Mouse (Mus musculus) hindbrain, embryonic 13.5 days (tissue): ENCODE results near the gene Wscd2. TPM values are rescaled to one million over a fixed set of nuclear protein-coding genes. Genes with fewer than 3 reads are reported as not detected.
A peak's percentile ranks its signal among the peaks of the same experiment; 100 is the strongest.

Experiments
- ATAC-seq: fragments of 200-750 bp; cut with Nextera tagmentation; 2 replicates; pipeline ENCODE4 v1.8.0; 2017; ENCODE audit warnings: moderate TSS enrichment; ENCODE audit not compliant: low FRiP score
- H3K27ac ChIP-seq: fragments of 300-500 bp; sonication (generic); 2 replicates; pipeline ENCODE4 v1.5.1; 2015; ENCODE audit warnings: inconsistent platforms, mild to moderate bottlenecking, moderate library complexity
- H3K27me3 ChIP-seq: fragments of 300-500 bp; sonication (generic); 2 replicates; pipeline ENCODE4 v1.6.1; 2015; ENCODE audit warnings: mild to moderate bottlenecking, inconsistent platforms
- H3K36me3 ChIP-seq: fragments of 300-500 bp; sonication (generic); 2 replicates; pipeline ENCODE4 v1.6.1; 2015; ENCODE audit warnings: mild to moderate bottlenecking, inconsistent platforms
- H3K4me1 ChIP-seq: fragments of 300-500 bp; sonication (generic); replicated peaks from 2 replicates; pipeline ENCODE4 v1.6.1; 2015; ENCODE audit warnings: inconsistent platforms
- H3K4me2 ChIP-seq: fragments of 300-500 bp; sonication (generic); 2 replicates; pipeline ENCODE4 v1.6.1; 2015; ENCODE audit warnings: inconsistent platforms, mild to moderate bottlenecking, moderate library complexity
- H3K4me3 ChIP-seq: fragments of 300-500 bp; sonication (generic); 2 replicates; pipeline ENCODE4 v1.5.1; 2015; ENCODE audit warnings: mild to moderate bottlenecking, inconsistent platforms
- H3K9ac ChIP-seq: fragments of 300-500 bp; sonication (generic); 2 replicates; pipeline ENCODE4 v1.6.1; 2015; ENCODE audit warnings: mild to moderate bottlenecking, inconsistent platforms
- H3K9me3 ChIP-seq: fragments of 300-500 bp; sonication (generic); 2 replicates; pipeline ENCODE4 v1.6.1; 2016; ENCODE audit warnings: inconsistent platforms
- WGBS: fragments of 180-500 bp; shearing (Covaris S2); methylation state at CpG from one replicate; pipeline ENCODE4 v1.1.7; 2015; 5-methylcytosine and 5-hydroxymethylcytosine counted together
- polyA plus RNA-seq: library from polyadenylated mRNA; unstranded; fragments of >200 nt; fragmentation: Nextera tagmentation; extraction: Ambion mirVana; gene quantifications from 2 replicates; pipeline ENCODE4 v1.2.1, GENCODE M21; 2015

Gene Wscd2
- polyA plus RNA-seq, 1 experiment from 2014 or later: 9.8 TPM

- H3K4me2 ChIP-seq: no peak overlapping the region
- H3K4me3 ChIP-seq: no peak overlapping the region
- peak overlapping the region; percentile 68 for H3K27ac ChIP-seq
- no peaks in the 10 kb centered on the region for H3K27me3 ChIP-seq
- H3K36me3 ChIP-seq: no peaks in the 10 kb centered on the region
- WGBS: 22% methylated on average over 10 of the region's 10 CpGs
- peaks cover 43% of the 10 kb centered on the region for H3K4me1 ChIP-seq
- no peaks in the 10 kb centered on the region for H3K9me3 ChIP-seq
- ATAC-seq: peak; percentile 83
- no peak overlapping the region for H3K9ac ChIP-seq
These were observed 52.8 kb downstream of the Wscd2 start for GRCm38 (mm10) chr5:113542885-113543476.

- ATAC-seq: no peak
- Histone ChIP-seq H3K9me3 (no peaks in the 10 kb centered on the region), H3K9ac (no peak overlapping the region), H3K27me3 (peaks cover 35% of the 10 kb centered on the region), H3K36me3 (no peaks in the 10 kb centered on the region), H3K4me3 (no peak overlapping the region), H3K4me1 (peaks cover 44% of the 10 kb centered on the region), H3K27ac (no peak overlapping the region), H3K4me2 (no peak overlapping the region)
- WGBS: 54% methylated on average over 14 of the region's 14 CpGs
These were observed 58.0 kb downstream of the Wscd2 start for GRCm38 (mm10) chr5:113547949-113548700.

GRCm38 (mm10) chr5:113550249-113550648 lies 60.1 kb downstream of the Wscd2 start:
- no peak overlapping the region for H3K27ac ChIP-seq
- no peak for ATAC-seq
- H3K27me3 ChIP-seq: peaks cover 42% of the 10 kb centered on the region
- no peak overlapping the region for H3K4me2 ChIP-seq
- H3K4me3 ChIP-seq: no peak overlapping the region
- H3K9me3 ChIP-seq: no peaks in the 10 kb centered on the region
- H3K4me1 ChIP-seq: peaks cover 46% of the 10 kb centered on the region
- WGBS: 74% methylated on average over 8 of the region's 8 CpGs
- H3K9ac ChIP-seq: no peak overlapping the region
- no peaks in the 10 kb centered on the region for H3K36me3 ChIP-seq

GRCm38 (mm10) chr5:113550759-113551158 lies 60.6 kb downstream of the Wscd2 start:
- ATAC-seq: no peak
- Histone ChIP-seq H3K9me3 (no peaks in the 10 kb centered on the region), H3K27ac (no peak overlapping the region), H3K4me1 (peaks cover 41% of the 10 kb centered on the region), H3K4me3 (no peak overlapping the region), H3K36me3 (no peaks in the 10 kb centered on the region), H3K27me3 (peaks cover 42% of the 10 kb centered on the region), H3K9ac (peak overlapping the region; percentile 29; the same call in 1 of the 2 replicates), H3K4me2 (no peak overlapping the region)
- WGBS: 34% methylated on average over 19 of the region's 19 CpGs

- H3K4me3 ChIP-seq: no peak overlapping the region
- peaks cover 42% of the 10 kb centered on the region for H3K27me3 ChIP-seq
- WGBS: 17% methylated on average over 9 of the region's 9 CpGs
- H3K36me3 ChIP-seq: no peaks in the 10 kb centered on the region
- H3K9me3 ChIP-seq: no peaks in the 10 kb centered on the region
- peak overlapping the region; percentile 76 for H3K27ac ChIP-seq
- no peak for ATAC-seq
- no peak overlapping the region for H3K4me2 ChIP-seq
- peaks cover 35% of the 10 kb centered on the region for H3K4me1 ChIP-seq
- H3K9ac ChIP-seq: no peak overlapping the region
These were observed 63.3 kb downstream of the Wscd2 start for GRCm38 (mm10) chr5:113553402-113553897.

- 46% methylated on average over 15 of the region's 15 CpGs for WGBS
These were observed 64.0 kb downstream of the Wscd2 start for GRCm38 (mm10) chr5:113554095-113554494.

GRCm38 (mm10) chr5:113554571-113554970 lies 64.4 kb downstream of the Wscd2 start:
- no peak for ATAC-seq
- Histone ChIP-seq H3K27me3 (peaks cover 39% of the 10 kb centered on the region), H3K9me3 (no peaks in the 10 kb centered on the region), H3K9ac (no peak overlapping the region), H3K4me2 (no peak overlapping the region), H3K27ac (peak overlapping the region; percentile 14; the same call in 1 of the 2 replicates), H3K4me3 (no peak overlapping the region), H3K4me1 (peaks cover 35% of the 10 kb centered on the region), H3K36me3 (no peaks in the 10 kb centered on the region)
- WGBS: 75% methylated on average over 2 of the region's 2 CpGs

More at GRCm38 (mm10) chr5:113554095-113554494, 64.0 kb downstream of the Wscd2 start:
- no peaks in the 10 kb centered on the region for H3K9me3 ChIP-seq
- H3K36me3 ChIP-seq: no peaks in the 10 kb centered on the region
- H3K9ac ChIP-seq: no peak overlapping the region
- peaks cover 35% of the 10 kb centered on the region for H3K4me1 ChIP-seq
- H3K4me3 ChIP-seq: no peak overlapping the region
- ATAC-seq: 0 out of 2 replicates have a peak, but pooled peaks have one; percentile 30
- H3K27ac ChIP-seq: peak overlapping the region; percentile 76; the same call in 1 of the 2 replicates
- H3K27me3 ChIP-seq: peaks cover 42% of the 10 kb centered on the region
- H3K4me2 ChIP-seq: no peak overlapping the region

- peaks cover 29% of the 10 kb centered on the region for H3K4me1 ChIP-seq
- no peak overlapping the region for H3K9ac ChIP-seq
- H3K27me3 ChIP-seq: peaks cover 29% of the 10 kb centered on the region
- H3K4me3 ChIP-seq: no peak overlapping the region
- no peaks in the 10 kb centered on the region; the same call in 1 of the 2 replicates for H3K36me3 ChIP-seq
- no peak overlapping the region for H3K27ac ChIP-seq
- ATAC-seq: no peak
- no peak overlapping the region for H3K4me2 ChIP-seq
- WGBS: 81% methylated on average over 2 of the region's 2 CpGs
- H3K9me3 ChIP-seq: no peaks in the 10 kb centered on the region
These were observed 65.6 kb downstream of the Wscd2 start for GRCm38 (mm10) chr5:113555684-113556083.

GRCm38 (mm10) chr5:113558065-113558464 lies 67.9 kb downstream of the Wscd2 start:
- 90% methylated on average over 8 of the region's 8 CpGs for WGBS
- ATAC-seq: no peak

GRCm38 (mm10) chr5:113559627-113560026 lies 69.5 kb downstream of the Wscd2 start:
- no peak for ATAC-seq
- Histone ChIP-seq H3K36me3 (no peaks in the 10 kb centered on the region; the same call in 1 of the 2 replicates), H3K27me3 (peaks cover 14% of the 10 kb centered on the region; the same call in 1 of the 2 replicates), H3K27ac (no peak overlapping the region), H3K9ac (no peak overlapping the region), H3K4me1 (peaks cover 4% of the 10 kb centered on the region), H3K4me3 (no peak overlapping the region), H3K9me3 (no peaks in the 10 kb centered on the region), H3K4me2 (no peak overlapping the region)
- WGBS: 77% methylated on average over 5 of the region's 5 CpGs

More at GRCm38 (mm10) chr5:113558065-113558464, 67.9 kb downstream of the Wscd2 start:
- Histone ChIP-seq H3K4me1 (peaks cover 19% of the 10 kb centered on the region), H3K4me2 (no peak overlapping the region), H3K9me3 (no peaks in the 10 kb centered on the region), H3K27ac (no peak overlapping the region), H3K4me3 (no peak overlapping the region), H3K36me3 (no peaks in the 10 kb centered on the region; the same call in 1 of the 2 replicates), H3K9ac (no peak overlapping the region), H3K27me3 (peaks cover 16% of the 10 kb centered on the region; the same call in 1 of the 2 replicates)

GRCm38 (mm10) chr5:113564463-113564862 lies 74.3 kb downstream of the Wscd2 start:
- Histone ChIP-seq H3K27ac (no peak overlapping the region), H3K9me3 (no peaks in the 10 kb centered on the region), H3K36me3 (no peaks in the 10 kb centered on the region; the same call in 1 of the 2 replicates), H3K4me3 (no peak overlapping the region), H3K4me2 (no peak overlapping the region), H3K9ac (no peak overlapping the region), H3K4me1 (0 out of 2 replicates have a peak, but pooled peaks cover 4% of the 10 kb centered on the region), H3K27me3 (0 out of 2 replicates have a peak, but pooled peaks cover 11% of the 10 kb centered on the region)
- WGBS: 29% methylated on average over 4 of the region's 4 CpGs
- ATAC-seq: no peak

- Histone ChIP-seq H3K9me3 (no peaks in the 10 kb centered on the region), H3K27me3 (0 out of 2 replicates have a peak, but pooled peaks cover 11% of the 10 kb centered on the region), H3K4me1 (0 out of 2 replicates have a peak, but pooled peaks cover 4% of the 10 kb centered on the region), H3K4me2 (no peak overlapping the region), H3K36me3 (no peaks in the 10 kb centered on the region; the same call in 1 of the 2 replicates), H3K4me3 (no peak overlapping the region), H3K9ac (no peak overlapping the region), H3K27ac (no peak overlapping the region)
- 74% methylated on average over 10 of the region's 10 CpGs for WGBS
- ATAC-seq: no peak
These were observed 75.1 kb downstream of the Wscd2 start for GRCm38 (mm10) chr5:113565101-113565854.
